Mouse (Mus musculus) stomach, embryonic 14.5 days (tissue): ENCODE results near the gene Arrdc5. TPM values are rescaled to one million over a fixed set of nuclear protein-coding genes. Genes with fewer than 3 reads are reported as not detected.
A peak's percentile ranks its signal among the peaks of the same experiment; 100 is the strongest.

ENCODE experiments used
- ATAC-seq: fragments of 200-750 bp; cut with Nextera tagmentation; 2 replicates; pipeline ENCODE4 v1.8.0; 2017; ENCODE audit warnings: low read depth, moderate TSS enrichment; ENCODE audit not compliant: insufficient number of reproducible peaks, insufficient read depth, low FRiP score
- H3K27ac ChIP-seq: fragments of 300-500 bp; sonication (generic); 2 replicates; pipeline ENCODE4 v1.5.1; 2014; ENCODE audit warnings: mild to moderate bottlenecking, low read length, moderate library complexity, mixed read lengths
- H3K27me3 ChIP-seq: fragments of 300-500 bp; sonication (generic); 2 replicates; pipeline ENCODE4 v1.6.1; 2014; ENCODE audit warnings: low read length, control low read depth, mixed read lengths; ENCODE audit not compliant: control insufficient read depth, insufficient read depth
- H3K36me3 ChIP-seq: fragments of 300-500 bp; sonication (generic); 2 replicates; pipeline ENCODE4 v1.6.1; 2014; ENCODE audit warnings: mild to moderate bottlenecking, control low read depth, low read length, moderate library complexity, mixed read lengths; ENCODE audit not compliant: control insufficient read depth, insufficient read depth
- H3K4me1 ChIP-seq: fragments of 300-500 bp; sonication (generic); 2 replicates; pipeline ENCODE4 v1.6.1; 2014; ENCODE audit warnings: low read length, control low read depth, mixed read lengths; ENCODE audit not compliant: control insufficient read depth, insufficient read depth
- H3K4me2 ChIP-seq: fragments of 300-500 bp; sonication (generic); replicated peaks from 2 replicates; pipeline ENCODE4 v1.6.1; 2014; ENCODE audit warnings: low read depth, low read length, control low read depth
- H3K4me3 ChIP-seq: fragments of 300-500 bp; sonication (generic); 2 replicates; pipeline ENCODE4 v1.5.1; 2014; ENCODE audit warnings: low read depth, low read length, control low read depth
- H3K9ac ChIP-seq: fragments of 300-500 bp; sonication (generic); replicated peaks from 2 replicates; pipeline ENCODE4 v1.6.1; 2014; ENCODE audit warnings: low read depth, mild to moderate bottlenecking, control low read depth, low read length, moderate library complexity, mixed read lengths
- H3K9me3 ChIP-seq: fragments of 300-500 bp; sonication (generic); 2 replicates; pipeline ENCODE4 v1.6.1; 2016; ENCODE audit warnings: low read depth, low read length, control low read depth; ENCODE audit not compliant: control insufficient read depth
- WGBS: fragments of 180-500 bp; shearing (Covaris S2); extraction: QIAGEN DNeasy Blood & Tissue Kit; methylation state at CpG from one replicate; pipeline ENCODE4 v1.1.7; 2014; 5-methylcytosine and 5-hydroxymethylcytosine counted together
- polyA plus RNA-seq: library from polyadenylated mRNA; unstranded; fragments of >200 nt; fragmentation: Nextera tagmentation; extraction: Ambion mirVana; gene quantifications from 2 replicates; pipeline ENCODE4 v1.2.1, GENCODE M21; 2014

Arrdc5 gene
- polyA plus RNA-seq, 1 experiment from 2014 or later = not detected

- no peak overlapping the region for H3K27ac ChIP-seq
- no peaks in the 10 kb centered on the region for H3K9me3 ChIP-seq
- ATAC-seq = no peak
- no peak overlapping the region for H3K4me2 ChIP-seq
- H3K36me3 ChIP-seq = peaks cover 32% of the 10 kb centered on the region; the same call in 1 of the 2 replicates
- H3K4me1 ChIP-seq = peaks cover 8% of the 10 kb centered on the region; the same call in 1 of the 2 replicates
- no peaks in the 10 kb centered on the region for H3K27me3 ChIP-seq
- no peak overlapping the region for H3K4me3 ChIP-seq
- WGBS = 92% methylated on average over 5 of the region's 5 CpGs
- no peak overlapping the region for H3K9ac ChIP-seq
Measured at GRCm38 (mm10) chr17:56278340-56278739, 21.7 kb downstream of the Arrdc5 start.

GRCm38 (mm10) chr17:56277567-56277893, 22.6 kb downstream of the Arrdc5 start:
- H3K9ac ChIP-seq = no peak overlapping the region; the same call in 1 of the 2 replicates

DNA sequence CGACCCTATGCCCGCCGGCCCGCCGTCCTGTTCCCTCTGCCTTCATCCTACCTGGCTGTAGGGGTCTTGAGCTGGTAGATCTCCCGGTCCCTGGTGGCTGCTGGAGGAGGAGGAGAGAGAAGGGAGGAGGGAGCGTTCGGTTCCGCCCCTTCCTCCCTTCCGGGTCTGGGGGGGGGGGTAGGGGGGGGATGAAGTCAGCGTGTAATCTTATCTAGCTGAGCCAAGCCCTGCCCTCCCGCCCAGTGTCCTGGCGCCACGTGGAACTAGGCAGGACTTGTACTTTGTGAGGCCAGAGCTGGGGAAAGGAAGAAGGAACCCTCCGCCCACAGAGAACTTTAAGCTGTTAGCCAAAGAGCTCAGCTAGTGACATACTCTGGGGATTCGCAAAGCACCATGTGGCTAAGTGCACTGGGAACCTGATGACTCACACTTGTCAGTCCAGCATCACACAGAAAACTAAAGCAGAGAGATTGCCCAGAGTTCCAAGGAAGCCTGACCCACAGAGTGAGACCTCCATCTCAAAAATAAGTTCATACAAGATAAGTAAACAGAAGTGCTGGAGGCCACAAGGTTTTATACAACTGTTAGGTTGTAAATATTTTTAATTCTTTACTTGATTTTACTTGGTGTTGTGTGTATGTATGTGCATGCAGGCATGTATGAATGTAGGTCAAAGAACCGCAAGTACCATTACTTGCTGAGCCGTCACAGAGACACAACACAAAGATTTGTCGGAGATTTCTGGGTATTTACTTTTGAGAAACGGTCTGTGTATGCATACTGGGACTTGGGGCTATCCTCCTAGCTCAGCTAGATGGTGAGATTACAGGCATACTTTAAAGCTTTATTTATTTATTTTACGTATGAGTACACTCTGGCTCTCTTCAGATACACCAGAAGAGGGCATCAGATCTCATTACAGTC, 23.2 kb downstream of the Arrdc5 start, which contains the start of gene Ticam1:
Gene Ticam1 (minus strand): TSS at position 144 of the 924 bp plus-strand sequence.
- peak; percentile 94 for ATAC-seq
- Histone ChIP-seq H3K27ac (peak within 1 kb of the TSS; percentile 89), H3K27me3 (no peaks in the 10 kb centered on the region), H3K9ac (peak within 1 kb of the TSS; percentile 49), H3K4me3 (peak within 1 kb of the TSS; percentile 48), H3K9me3 (no peaks in the 10 kb centered on the region), H3K36me3 (peaks cover 27% of the 10 kb centered on the region; the same call in 1 of the 2 replicates), H3K4me2 (peak within 1 kb of the TSS; percentile 54), H3K4me1 (peaks cover 8% of the 10 kb centered on the region; the same call in 1 of the 2 replicates)
- 2% methylated on average over 20 of the region's 21 CpGs for WGBS

More at GRCm38 (mm10) chr17:56277567-56277893, 22.6 kb downstream of the Arrdc5 start:
- no peak overlapping the region for H3K4me3 ChIP-seq
- H3K4me2 ChIP-seq = peak overlapping the region; percentile 54; the same call in 1 of the 2 replicates
- H3K27ac ChIP-seq = peak overlapping the region; percentile 89
- H3K4me1 ChIP-seq = peaks cover 8% of the 10 kb centered on the region; the same call in 1 of the 2 replicates
- peaks cover 31% of the 10 kb centered on the region; the same call in 1 of the 2 replicates for H3K36me3 ChIP-seq
- WGBS = 31% methylated on average over 2 of the region's 2 CpGs
- no peak; the same call in 1 of the 2 replicates for ATAC-seq
- H3K9me3 ChIP-seq = no peaks in the 10 kb centered on the region
- no peaks in the 10 kb centered on the region for H3K27me3 ChIP-seq

GRCm38 (mm10) chr17:56275842-56276480, 24.1 kb downstream of the Arrdc5 start:
- peak overlapping the region; percentile 49 for H3K9ac ChIP-seq
- peak overlapping the region; percentile 54 for H3K4me2 ChIP-seq
- no peaks in the 10 kb centered on the region for H3K27me3 ChIP-seq
- peak; percentile 4; the same call in 1 of the 2 replicates for ATAC-seq
- H3K4me3 ChIP-seq = peak overlapping the region; percentile 48
- no peaks in the 10 kb centered on the region for H3K9me3 ChIP-seq
- 22% methylated on average over 5 of the region's 5 CpGs for WGBS
- peak overlapping the region; percentile 89 for H3K27ac ChIP-seq
- H3K4me1 ChIP-seq = peaks cover 8% of the 10 kb centered on the region; the same call in 1 of the 2 replicates
- H3K36me3 ChIP-seq = peaks cover 25% of the 10 kb centered on the region

DNA sequence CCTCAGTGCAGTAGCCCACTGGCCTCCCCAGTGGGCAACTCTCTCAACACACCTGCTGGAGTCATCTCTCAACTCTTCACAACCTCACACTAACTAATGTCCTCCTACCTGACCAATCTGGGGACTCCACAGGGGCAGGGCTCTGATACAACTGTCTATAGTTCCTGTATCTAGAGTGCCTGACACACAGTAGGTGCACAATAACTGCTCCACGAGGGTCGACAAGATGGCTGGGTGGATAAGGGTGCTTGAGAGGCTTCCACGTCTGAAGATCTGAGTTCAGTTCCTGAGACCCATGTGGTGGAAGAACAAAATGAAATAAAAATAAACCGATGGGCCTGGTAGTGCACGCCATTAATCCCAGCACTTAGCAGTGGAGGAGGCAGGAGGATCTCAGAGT, 26.1 kb downstream of the Arrdc5 start:
- no peak for ATAC-seq
- Histone ChIP-seq H3K4me2 (no peak overlapping the region), H3K4me1 (peaks cover 8% of the 10 kb centered on the region; the same call in 1 of the 2 replicates), H3K4me3 (no peak overlapping the region), H3K27me3 (no peaks in the 10 kb centered on the region), H3K36me3 (peaks cover 15% of the 10 kb centered on the region), H3K27ac (no peak overlapping the region), H3K9ac (no peak overlapping the region), H3K9me3 (no peaks in the 10 kb centered on the region)
- WGBS = 88% methylated on average over 5 of the region's 5 CpGs

GRCm38 (mm10) chr17:56273482-56273881, 26.6 kb downstream of the Arrdc5 start:
- Histone ChIP-seq H3K9me3 (no peaks in the 10 kb centered on the region), H3K4me1 (peaks cover 8% of the 10 kb centered on the region; the same call in 1 of the 2 replicates), H3K4me3 (no peak overlapping the region), H3K4me2 (no peak overlapping the region), H3K27ac (no peak overlapping the region), H3K36me3 (peaks cover 12% of the 10 kb centered on the region), H3K9ac (no peak overlapping the region), H3K27me3 (no peaks in the 10 kb centered on the region)
- WGBS = 89% methylated on average over 7 of the region's 7 CpGs
- no peak for ATAC-seq

GRCm38 (mm10) chr17:56272644-56273043, 27.4 kb downstream of the Arrdc5 start:
- Histone ChIP-seq H3K9me3 (no peaks in the 10 kb centered on the region), H3K4me2 (no peak overlapping the region), H3K27ac (no peak overlapping the region), H3K36me3 (peaks cover 8% of the 10 kb centered on the region; the same call in 1 of the 2 replicates), H3K4me3 (no peak overlapping the region), H3K4me1 (peaks cover 3% of the 10 kb centered on the region; the same call in 1 of the 2 replicates), H3K27me3 (no peaks in the 10 kb centered on the region), H3K9ac (no peak overlapping the region)
- ATAC-seq = no peak
- WGBS = 74% methylated on average over 3 of the region's 3 CpGs

GRCm38 (mm10) chr17:56271609-56272253, 28.4 kb downstream of the Arrdc5 start:
- 82% methylated on average over 12 of the region's 12 CpGs for WGBS
- Histone ChIP-seq H3K9ac (no peak overlapping the region), H3K36me3 (peaks cover 8% of the 10 kb centered on the region; the same call in 1 of the 2 replicates), H3K9me3 (no peaks in the 10 kb centered on the region), H3K4me1 (no peaks in the 10 kb centered on the region), H3K27ac (no peak overlapping the region), H3K27me3 (no peaks in the 10 kb centered on the region), H3K4me3 (no peak overlapping the region), H3K4me2 (no peak overlapping the region)
- ATAC-seq = no peak
